Mouse (Mus musculus) megakaryocyte, embryonic 14.5 days (primary cell): ENCODE data around the gene Auts2. TPM values are rescaled to one million over a fixed set of nuclear protein-coding genes. Genes with fewer than 3 reads are reported as not detected.

Experiments
- H3K27me3 ChIP-seq: replicated peaks from 2 replicates; pipeline ENCODE3; 2012; ENCODE audit warnings: inconsistent platforms
- H3K36me3 ChIP-seq: replicated peaks from 2 replicates; pipeline ENCODE3; 2012; ENCODE audit warnings: low read length, inconsistent platforms, mixed read lengths
- H3K4me1 ChIP-seq: 2 replicates; pipeline ENCODE4 v1.6.1; 2012; ENCODE audit warnings: inconsistent platforms
- H3K4me3 ChIP-seq: replicated peaks from 2 replicates; pipeline ENCODE3; 2012; ENCODE audit warnings: moderate library complexity, mild to moderate bottlenecking, inconsistent platforms
- H3K9me3 ChIP-seq: 2 replicates; pipeline ENCODE4 v1.6.1; 2012; ENCODE audit warnings: inconsistent platforms
- FLI1 ChIP-seq: IDR thresholded peaks from 2 replicates; pipeline ENCODE4 v1.6.1; 2012; ENCODE audit warnings: low read length, inconsistent platforms, mixed read lengths
- GATA1 ChIP-seq: IDR thresholded peaks from 3 replicates; pipeline ENCODE4 v1.6.1; 2012; ENCODE audit warnings: mixed read lengths, low read length, inconsistent platforms, borderline replicate concordance
- polyA plus RNA-seq: library from polyadenylated mRNA; stranded (reverse); fragments of >175 nt; gene quantifications from 2 replicates; pipeline ENCODE4 v1.2.3, GENCODE M21; 2012; ENCODE audit warnings: low replicate concordance; ENCODE audit not compliant: insufficient read depth

The Auts2 gene
- polyA plus RNA-seq, 1 experiment: 4.0 TPM

DNA sequence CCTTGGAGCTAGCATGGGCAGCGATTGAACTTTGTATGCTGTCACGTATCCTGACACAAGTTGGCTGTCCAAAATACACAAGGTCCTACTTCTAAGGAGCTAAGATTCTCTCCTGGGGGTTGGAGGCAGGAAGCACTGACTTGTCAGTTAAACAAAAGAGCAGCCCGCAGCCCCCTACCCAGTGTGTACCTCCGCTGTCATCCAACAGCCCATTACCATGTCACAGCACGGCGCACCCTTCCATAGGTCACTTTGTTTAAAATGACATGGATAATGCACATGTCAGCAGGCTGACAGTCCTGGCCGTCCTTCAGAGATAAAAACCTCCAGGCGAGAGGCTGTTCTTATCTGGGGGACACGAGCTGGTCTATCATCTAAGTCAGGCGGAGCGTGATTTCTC lies 773.9 kb downstream of the Auts2 start:
- H3K27me3 ChIP-seq: peaks cover 35% of the 10 kb centered on the region
- H3K9me3 ChIP-seq: peaks cover 13% of the 10 kb centered on the region
- no peak for TF ChIP-seq GATA1
- no peak for TF ChIP-seq FLI1
- H3K4me1 ChIP-seq: peaks cover 13% of the 10 kb centered on the region
- no peaks in the 10 kb centered on the region for H3K36me3 ChIP-seq
- no peak overlapping the region for H3K4me3 ChIP-seq

DNA sequence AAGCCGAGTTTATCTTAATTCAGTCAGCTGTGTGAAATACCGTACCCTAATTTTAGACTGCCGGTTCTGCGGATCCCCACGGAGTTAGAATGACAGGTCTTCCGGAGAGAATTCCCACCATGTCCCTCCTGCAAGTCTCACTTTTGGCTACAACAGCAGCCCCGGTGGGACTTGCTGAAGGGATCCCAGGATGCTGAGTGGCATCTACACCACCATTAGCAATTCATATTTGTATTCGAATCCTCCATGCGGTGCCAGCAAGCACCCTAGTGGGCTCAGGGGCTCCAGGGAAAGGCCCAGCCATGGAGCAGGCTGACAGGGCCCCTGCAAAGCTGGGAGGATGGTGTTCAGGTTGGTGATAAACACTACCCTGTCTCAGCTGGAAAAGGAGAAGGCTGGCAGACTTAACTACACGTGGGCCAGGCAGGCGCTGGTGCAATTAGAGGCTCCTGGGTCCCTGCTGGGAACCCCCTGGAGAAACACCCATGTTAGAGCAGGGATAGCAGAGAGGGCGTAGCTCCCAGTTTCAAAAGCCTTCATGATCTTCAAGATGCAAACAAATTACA lies 775.4 kb downstream of the Auts2 start:
- H3K36me3 ChIP-seq: no peaks in the 10 kb centered on the region
- H3K4me3 ChIP-seq: no peak overlapping the region
- H3K9me3 ChIP-seq: peaks cover 13% of the 10 kb centered on the region
- peaks cover 40% of the 10 kb centered on the region for H3K27me3 ChIP-seq
- TF ChIP-seq FLI1 (no peak), GATA1 (no peak)
- peaks cover 9% of the 10 kb centered on the region for H3K4me1 ChIP-seq

DNA sequence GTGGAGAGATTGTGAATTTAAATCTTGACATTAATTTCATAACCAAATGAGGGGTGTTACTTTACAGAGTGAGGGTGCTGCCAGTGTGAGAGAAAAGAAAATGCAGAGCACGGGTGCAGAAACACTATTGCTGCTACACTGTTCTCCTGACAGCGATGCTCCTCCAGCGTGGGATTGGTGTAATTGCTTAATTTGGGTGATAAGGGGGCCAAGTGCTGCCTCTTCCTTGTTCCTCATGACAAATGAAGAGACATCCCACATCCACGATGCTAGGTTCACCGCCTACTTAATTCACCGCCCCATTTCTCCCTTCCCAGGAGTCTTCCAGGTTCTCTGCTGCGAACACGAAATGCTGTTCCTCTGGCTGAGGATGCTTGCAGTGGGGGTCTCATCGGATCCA lies 776.0 kb downstream of the Auts2 start:
- Histone ChIP-seq H3K4me1 (peaks cover 5% of the 10 kb centered on the region; the same call in 1 of the 2 replicates), H3K9me3 (peaks cover 13% of the 10 kb centered on the region), H3K36me3 (no peaks in the 10 kb centered on the region), H3K27me3 (peaks cover 37% of the 10 kb centered on the region), H3K4me3 (no peak overlapping the region)
- TF ChIP-seq FLI1 (no peak), GATA1 (no peak)

DNA sequence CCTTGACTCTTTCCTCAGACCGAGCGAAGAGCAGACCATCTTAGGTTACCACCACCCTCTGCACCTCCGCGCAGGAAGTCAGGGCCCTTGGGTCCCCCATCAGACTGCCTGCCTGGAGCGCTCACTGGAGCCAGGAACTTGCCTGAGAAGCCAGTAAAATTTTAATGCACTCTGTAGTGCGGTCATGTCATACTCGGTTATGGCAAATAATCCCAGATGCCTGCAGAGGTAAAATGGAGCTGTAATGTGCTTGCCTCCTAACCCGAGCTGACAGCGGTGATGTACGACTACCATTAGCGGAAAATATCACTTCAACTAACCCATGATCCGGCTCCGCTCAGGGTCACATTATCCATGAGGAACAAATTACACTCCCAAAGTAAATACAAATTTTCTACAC lies 783.7 kb downstream of the Auts2 start:
- H3K27me3 ChIP-seq: peaks cover 26% of the 10 kb centered on the region
- H3K36me3 ChIP-seq: no peaks in the 10 kb centered on the region
- no peak overlapping the region for H3K4me3 ChIP-seq
- no peaks in the 10 kb centered on the region for H3K4me1 ChIP-seq
- H3K9me3 ChIP-seq: peaks cover 20% of the 10 kb centered on the region
- TF ChIP-seq FLI1 (no peak), GATA1 (no peak)

GRCm38 (mm10) chr5:131750330-131750729 lies 792.8 kb downstream of the Auts2 start:
- no peak overlapping the region for H3K4me3 ChIP-seq
- peaks cover 19% of the 10 kb centered on the region for H3K4me1 ChIP-seq
- TF ChIP-seq FLI1 (no peak), GATA1 (no peak)
- H3K36me3 ChIP-seq: no peaks in the 10 kb centered on the region
- H3K27me3 ChIP-seq: peaks cover 51% of the 10 kb centered on the region
- peaks cover 25% of the 10 kb centered on the region for H3K9me3 ChIP-seq

- no peaks in the 10 kb centered on the region for H3K36me3 ChIP-seq
- peaks cover 28% of the 10 kb centered on the region for H3K9me3 ChIP-seq
- H3K4me3 ChIP-seq: no peak overlapping the region
- TF ChIP-seq GATA1: no peak
- peaks cover 51% of the 10 kb centered on the region for H3K27me3 ChIP-seq
- H3K4me1 ChIP-seq: peaks cover 19% of the 10 kb centered on the region
Measured at GRCm38 (mm10) chr5:131749211-131749610, 793.9 kb downstream of the Auts2 start.

GRCm38 (mm10) chr5:131743069-131743468 lies 800.1 kb downstream of the Auts2 start:
- H3K4me3 ChIP-seq: no peak overlapping the region
- peaks cover 45% of the 10 kb centered on the region for H3K9me3 ChIP-seq
- TF ChIP-seq GATA1: no peak
- no peak for TF ChIP-seq FLI1

GRCm38 (mm10) chr5:131737476-131737875 lies 805.7 kb downstream of the Auts2 start:
- Histone ChIP-seq H3K4me1 (peaks cover 23% of the 10 kb centered on the region), H3K9me3 (peaks cover 25% of the 10 kb centered on the region), H3K27me3 (peaks cover 87% of the 10 kb centered on the region), H3K36me3 (no peaks in the 10 kb centered on the region), H3K4me3 (no peak overlapping the region)
- TF ChIP-seq FLI1: no peak
- no peak for TF ChIP-seq GATA1

More at GRCm38 (mm10) chr5:131743069-131743468, 800.1 kb downstream of the Auts2 start:
- peaks cover 6% of the 10 kb centered on the region for H3K4me1 ChIP-seq
- peaks cover 79% of the 10 kb centered on the region for H3K27me3 ChIP-seq
- no peaks in the 10 kb centered on the region for H3K36me3 ChIP-seq

GRCm38 (mm10) chr5:131733324-131733660 lies 809.9 kb downstream of the Auts2 start:
- no peak overlapping the region for H3K4me3 ChIP-seq
- no peaks in the 10 kb centered on the region for H3K36me3 ChIP-seq
- H3K9me3 ChIP-seq: peaks cover 16% of the 10 kb centered on the region
- H3K4me1 ChIP-seq: peaks cover 32% of the 10 kb centered on the region
- TF ChIP-seq GATA1: no peak
- no peak for TF ChIP-seq FLI1
- H3K27me3 ChIP-seq: peaks cover 85% of the 10 kb centered on the region

DNA sequence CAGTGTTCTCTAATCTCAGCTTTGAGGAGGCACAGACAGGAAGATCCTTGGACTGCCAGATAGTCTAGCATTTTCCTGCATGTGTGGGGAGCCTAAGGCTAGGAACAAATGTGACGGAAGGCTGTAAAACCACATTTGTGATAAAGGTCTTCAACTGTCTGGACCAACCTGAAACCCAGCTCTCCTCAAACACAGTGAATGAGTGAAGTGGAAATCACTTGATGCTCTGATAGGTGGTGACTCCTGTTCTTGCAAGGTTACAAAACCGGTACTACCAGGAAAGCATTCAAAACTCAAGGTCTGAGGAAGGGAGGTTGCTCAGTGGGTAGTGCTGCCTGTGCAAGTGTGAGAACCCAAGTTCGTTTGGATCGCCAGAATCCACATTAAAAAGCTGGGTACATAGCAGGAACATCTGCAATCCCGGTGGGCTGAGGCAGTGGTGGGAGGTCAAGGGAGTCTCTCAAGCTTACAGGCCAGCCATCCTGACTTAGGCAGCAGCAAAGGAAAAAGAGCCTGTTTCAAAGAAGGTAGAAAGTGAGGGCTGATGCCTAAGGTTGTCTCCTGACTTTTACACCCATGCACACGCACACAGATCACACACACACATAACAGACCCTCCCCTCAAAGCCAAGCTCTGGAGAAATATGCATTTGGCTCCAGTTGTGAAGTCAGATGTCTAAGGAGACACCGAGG lies 810.4 kb downstream of the Auts2 start:
- H3K4me3 ChIP-seq: no peak overlapping the region
- TF ChIP-seq FLI1: no peak
- TF ChIP-seq GATA1: no peak
- H3K36me3 ChIP-seq: no peaks in the 10 kb centered on the region
- H3K27me3 ChIP-seq: peaks cover 85% of the 10 kb centered on the region
- H3K4me1 ChIP-seq: peaks cover 27% of the 10 kb centered on the region
- peaks cover 13% of the 10 kb centered on the region for H3K9me3 ChIP-seq

DNA sequence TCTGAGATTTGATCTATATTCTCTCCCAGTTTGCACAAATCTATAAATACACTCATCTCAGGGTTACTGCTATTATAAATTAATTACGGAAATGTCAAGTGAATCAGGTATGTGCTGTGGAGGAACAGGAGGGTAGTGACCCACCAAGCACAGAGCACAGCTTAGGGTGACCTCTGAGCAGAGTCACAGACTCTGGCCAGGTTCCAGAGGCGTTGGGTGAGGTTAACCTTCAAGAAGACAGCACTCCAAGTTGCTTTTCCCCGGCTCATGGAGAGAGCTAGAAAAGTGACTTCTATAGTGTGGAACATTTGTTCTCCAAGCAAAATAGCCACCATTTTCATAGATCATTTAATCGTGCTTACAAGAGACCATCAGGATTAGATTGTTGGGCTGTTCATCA lies 813.7 kb downstream of the Auts2 start:
- Histone ChIP-seq H3K4me1 (peaks cover 44% of the 10 kb centered on the region), H3K27me3 (peaks cover 64% of the 10 kb centered on the region), H3K4me3 (no peak overlapping the region), H3K9me3 (peaks cover 7% of the 10 kb centered on the region), H3K36me3 (no peaks in the 10 kb centered on the region)
- no peak for TF ChIP-seq GATA1
- TF ChIP-seq FLI1: no peak
